Mouse (Mus musculus): ENCODE measurements around the gene Usp42. TPM values are rescaled to one million over a fixed set of nuclear protein-coding genes. Genes with fewer than 3 reads are reported as not detected.

Gene Usp42
- polyA plus RNA-seq, 1 experiment from 2014 or later: 29.1 TPM

DNA sequence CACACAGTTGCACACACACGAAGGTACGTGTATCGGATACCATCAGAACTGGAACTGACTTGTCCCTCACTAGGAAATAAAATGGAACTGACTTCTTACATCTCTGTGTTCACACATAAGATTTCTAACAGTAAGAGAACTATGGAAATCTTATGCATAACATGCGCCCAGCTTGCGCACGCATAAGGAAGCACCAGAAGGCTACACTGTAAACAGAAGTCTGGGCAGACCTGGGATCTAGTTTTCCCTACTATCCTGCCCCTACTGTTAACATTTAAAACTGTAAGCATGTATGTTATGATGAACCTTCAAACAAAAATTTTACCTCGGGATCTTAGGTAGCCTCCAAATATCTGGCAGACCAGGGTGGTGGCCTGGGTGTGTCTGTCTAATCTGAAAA lies 10.1 kb downstream of the Usp42 start:
- Histone ChIP-seq H3K27ac (no peak overlapping the region), H3K4me2 (replicated peaks) (no peak overlapping the region), H3K4me1 (replicated peaks; ENCODE audit: control insufficient read depth, insufficient read depth, low read length) (no peaks in the 10 kb centered on the region), H3K36me3 (replicated peaks; ENCODE audit: control insufficient read depth, insufficient read depth) (peaks cover 99% of the 10 kb centered on the region), H3K4me3 (replicated peaks; ENCODE audit: low read length) (no peak overlapping the region), H3K9ac (no peak overlapping the region), H3K9me3 (ENCODE audit: control insufficient read depth, low read length) (no peaks in the 10 kb centered on the region), H3K27me3 (ENCODE audit: control insufficient read depth, insufficient read depth, low read length) (no peaks in the 10 kb centered on the region)
- DNase-seq (ENCODE audit: low spot score) (no peak), ATAC-seq (ENCODE audit: low FRiP score) (no peak)
- 96% methylated on average over 7 of the region's 7 CpGs for WGBS

DNA sequence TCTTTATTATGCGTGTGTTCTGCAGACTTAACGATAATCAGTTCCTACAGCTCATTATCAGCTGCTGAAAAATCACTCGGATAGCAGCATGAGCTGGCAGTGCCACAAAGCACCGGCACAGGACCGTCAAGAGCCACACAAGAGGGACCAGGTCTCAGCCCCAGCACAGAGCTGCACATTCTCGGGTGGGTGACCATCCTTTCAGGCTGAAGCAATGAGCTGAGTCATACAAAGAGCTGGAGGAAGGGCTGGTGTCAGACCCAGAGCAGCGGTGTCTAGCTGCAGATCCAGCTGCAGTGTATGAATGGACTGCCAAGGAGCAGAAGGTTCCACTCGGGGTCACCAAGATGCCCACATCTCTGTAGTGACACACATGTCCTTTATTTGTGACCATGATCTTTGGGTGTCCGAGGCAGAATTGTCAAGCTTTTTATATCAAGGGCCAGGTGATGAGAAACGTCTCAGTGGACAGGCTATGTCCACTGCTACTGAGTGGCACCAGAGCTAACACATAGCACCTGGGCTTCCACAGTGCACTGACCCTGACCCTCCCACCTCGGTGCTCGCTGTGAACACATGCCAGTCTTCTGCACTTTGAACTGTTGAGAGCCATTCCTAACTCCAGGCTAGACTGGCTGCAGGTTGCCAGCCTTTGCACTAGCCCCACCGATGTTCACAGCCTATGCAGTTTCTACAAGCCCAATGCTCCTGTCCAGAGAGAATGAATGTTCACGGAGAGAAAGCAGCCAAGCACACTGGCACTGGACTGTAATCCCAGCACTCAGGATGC lies 19.9 kb downstream of the Usp42 start:
- Histone ChIP-seq H3K9ac (no peak overlapping the region), H3K36me3 (replicated peaks; ENCODE audit: control insufficient read depth, insufficient read depth) (peaks cover 98% of the 10 kb centered on the region), H3K27ac (no peak overlapping the region), H3K4me2 (replicated peaks) (no peak overlapping the region), H3K27me3 (ENCODE audit: control insufficient read depth, insufficient read depth, low read length) (no peaks in the 10 kb centered on the region), H3K9me3 (ENCODE audit: control insufficient read depth, low read length) (no peaks in the 10 kb centered on the region), H3K4me1 (replicated peaks; ENCODE audit: control insufficient read depth, insufficient read depth, low read length) (no peaks in the 10 kb centered on the region), H3K4me3 (replicated peaks; ENCODE audit: low read length) (no peak overlapping the region)
- WGBS: 87% methylated on average over 14 of the region's 14 CpGs
- DNase-seq (ENCODE audit: low spot score) (no peak), ATAC-seq (ENCODE audit: low FRiP score) (no peak)

DNA sequence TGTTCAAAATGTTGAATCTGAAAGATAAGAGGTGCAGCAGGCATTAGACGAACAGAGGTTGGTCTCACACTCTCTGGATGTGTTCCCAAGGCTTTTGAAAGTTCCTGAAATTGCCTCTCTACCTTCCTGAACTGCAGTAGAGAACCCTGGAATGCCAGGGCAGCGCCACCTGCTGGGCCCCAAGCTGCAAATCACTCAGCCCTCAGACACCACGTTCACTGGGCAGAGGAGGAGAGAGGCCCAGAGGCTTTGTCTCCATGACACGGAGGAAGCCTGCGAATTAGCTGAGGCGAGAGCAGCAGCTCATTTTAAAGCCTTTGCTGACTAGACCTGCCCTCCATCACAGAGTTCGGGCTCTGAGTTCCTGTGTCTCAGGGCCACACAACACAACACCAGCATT lies 20.8 kb downstream of the Usp42 start:
- H3K4me3 ChIP-seq (replicated peaks; ENCODE audit: low read length): no peak overlapping the region
- no peak overlapping the region for H3K27ac ChIP-seq
- H3K9ac ChIP-seq: no peak overlapping the region
- H3K27me3 ChIP-seq (ENCODE audit: control insufficient read depth, insufficient read depth, low read length): no peaks in the 10 kb centered on the region
- H3K36me3 ChIP-seq (replicated peaks; ENCODE audit: control insufficient read depth, insufficient read depth): peaks cover 96% of the 10 kb centered on the region
- ATAC-seq (ENCODE audit: low FRiP score): 0 out of 2 replicates have a peak, but pooled peaks have one; percentile 60
- WGBS: 10% methylated on average over 7 of the region's 7 CpGs
- H3K4me2 ChIP-seq (replicated peaks): no peak overlapping the region
- H3K9me3 ChIP-seq (ENCODE audit: control insufficient read depth, low read length): no peaks in the 10 kb centered on the region
- no peaks in the 10 kb centered on the region for H3K4me1 ChIP-seq (replicated peaks; ENCODE audit: control insufficient read depth, insufficient read depth, low read length)
- DNase-seq (ENCODE audit: low spot score): peak; percentile 77

DNA sequence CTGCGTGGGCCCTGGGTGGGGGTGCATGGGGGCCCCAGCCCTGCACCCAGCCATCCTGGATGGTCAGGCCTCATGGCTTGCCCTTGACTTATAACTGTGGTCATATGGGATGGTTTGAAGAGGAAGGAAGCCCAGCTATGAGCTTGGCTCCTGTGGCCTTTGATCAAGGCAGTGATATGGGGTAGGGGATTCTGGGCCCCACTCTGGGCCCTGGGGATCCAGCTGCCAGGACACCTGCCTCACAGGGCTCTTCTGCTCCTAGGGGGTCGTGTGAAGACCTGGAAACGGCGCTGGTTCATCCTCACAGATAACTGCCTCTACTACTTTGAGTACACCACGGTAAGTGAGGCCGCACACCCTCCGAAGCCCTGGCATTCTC lies 25.3 kb downstream of the Usp42 start:
- no peak overlapping the region for H3K4me2 ChIP-seq (replicated peaks)
- DNase-seq (ENCODE audit: low spot score): no peak

DNA sequence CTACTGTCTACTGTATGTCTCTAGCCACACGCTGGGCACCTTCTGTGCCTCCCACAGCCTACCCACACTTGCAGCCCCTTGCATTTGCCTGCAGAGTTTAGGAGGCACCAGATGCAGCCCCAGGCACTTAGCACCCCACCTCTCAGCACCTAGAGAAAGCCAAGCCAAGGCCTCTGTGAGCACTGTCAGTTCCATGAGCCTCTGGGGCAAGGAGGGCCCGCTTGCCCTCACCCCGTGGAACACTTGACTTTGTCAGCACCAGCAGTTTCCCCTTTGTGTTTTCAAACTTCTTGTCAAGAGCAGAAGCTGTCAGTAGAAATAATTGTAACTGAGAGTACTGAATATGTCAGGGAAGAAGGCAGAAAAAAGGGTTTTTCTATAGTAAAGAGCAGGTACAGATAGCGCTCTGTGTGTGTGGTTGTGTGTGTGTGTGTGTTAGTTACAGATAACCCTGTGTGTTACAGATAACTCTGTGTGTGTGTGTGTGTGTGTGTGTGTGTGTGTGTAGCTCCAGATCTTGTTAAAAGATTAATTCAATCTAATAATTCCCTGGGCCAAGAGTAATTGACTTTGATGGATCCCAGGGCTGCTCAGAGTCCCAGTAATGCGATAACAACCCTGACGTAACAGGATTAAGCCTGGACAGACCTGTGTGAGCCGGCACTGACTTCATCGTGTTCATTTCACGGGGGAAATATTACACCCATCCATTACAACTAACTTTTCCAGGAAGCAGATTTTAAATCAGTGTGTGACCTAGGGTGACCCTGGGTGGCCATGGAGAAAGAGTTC lies 25.9 kb downstream of the Usp42 start:
- no peaks in the 10 kb centered on the region for H3K27me3 ChIP-seq (ENCODE audit: control insufficient read depth, insufficient read depth, low read length)
- no peak overlapping the region for H3K4me3 ChIP-seq (replicated peaks; ENCODE audit: low read length)
- 76% methylated on average over 9 of the region's 9 CpGs for WGBS
- ATAC-seq (ENCODE audit: low FRiP score) (no peak; the same call in 1 of the 2 replicates), DNase-seq (ENCODE audit: low spot score) (no peak)
- no peak overlapping the region for H3K4me2 ChIP-seq (replicated peaks)
- H3K4me1 ChIP-seq (replicated peaks; ENCODE audit: control insufficient read depth, insufficient read depth, low read length): no peaks in the 10 kb centered on the region
- H3K9me3 ChIP-seq (ENCODE audit: control insufficient read depth, low read length): no peaks in the 10 kb centered on the region
- no peak overlapping the region for H3K27ac ChIP-seq
- peaks cover 80% of the 10 kb centered on the region for H3K36me3 ChIP-seq (replicated peaks; ENCODE audit: control insufficient read depth, insufficient read depth)
- H3K9ac ChIP-seq: no peak overlapping the region

More for the DNA sequence above, 25.3 kb downstream of the Usp42 start:
- Histone ChIP-seq H3K36me3 (replicated peaks; ENCODE audit: control insufficient read depth, insufficient read depth) (peaks cover 81% of the 10 kb centered on the region), H3K9me3 (ENCODE audit: control insufficient read depth, low read length) (no peaks in the 10 kb centered on the region), H3K4me1 (replicated peaks; ENCODE audit: control insufficient read depth, insufficient read depth, low read length) (no peaks in the 10 kb centered on the region), H3K27me3 (ENCODE audit: control insufficient read depth, insufficient read depth, low read length) (no peaks in the 10 kb centered on the region), H3K27ac (no peak overlapping the region), H3K4me3 (replicated peaks; ENCODE audit: low read length) (no peak overlapping the region), H3K9ac (no peak overlapping the region)
- WGBS: 89% methylated on average over 7 of the region's 7 CpGs
- no peak for ATAC-seq (ENCODE audit: low FRiP score)

DNA sequence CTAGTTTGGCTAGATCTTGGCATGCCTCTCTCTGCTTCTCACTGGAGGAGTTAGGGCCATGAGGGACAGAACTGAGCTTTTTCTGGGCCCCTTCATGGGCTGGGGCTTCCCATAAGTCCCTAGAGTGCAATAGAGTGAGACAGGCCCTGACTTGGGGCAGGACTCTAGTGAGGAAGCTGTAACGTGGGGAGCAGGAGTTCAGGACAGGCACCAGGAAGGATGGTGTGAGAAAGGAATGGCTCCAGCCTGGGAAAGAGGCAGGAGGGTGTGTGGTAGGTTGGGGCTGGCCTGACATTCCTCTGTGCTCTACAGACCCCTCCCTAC lies 26.5 kb downstream of the Usp42 start:
- Histone ChIP-seq H3K4me3 (replicated peaks; ENCODE audit: low read length) (no peak overlapping the region), H3K27ac (no peak overlapping the region), H3K9ac (no peak overlapping the region), H3K27me3 (ENCODE audit: control insufficient read depth, insufficient read depth, low read length) (no peaks in the 10 kb centered on the region), H3K9me3 (ENCODE audit: control insufficient read depth, low read length) (no peaks in the 10 kb centered on the region), H3K36me3 (replicated peaks; ENCODE audit: control insufficient read depth, insufficient read depth) (peaks cover 76% of the 10 kb centered on the region), H3K4me1 (replicated peaks; ENCODE audit: control insufficient read depth, insufficient read depth, low read length) (no peaks in the 10 kb centered on the region), H3K4me2 (replicated peaks) (no peak overlapping the region)
- WGBS: 67% methylated on average over 1 of the region's 1 CpGs
- no peak for DNase-seq (ENCODE audit: low spot score)
- ATAC-seq (ENCODE audit: low FRiP score): no peak

DNA sequence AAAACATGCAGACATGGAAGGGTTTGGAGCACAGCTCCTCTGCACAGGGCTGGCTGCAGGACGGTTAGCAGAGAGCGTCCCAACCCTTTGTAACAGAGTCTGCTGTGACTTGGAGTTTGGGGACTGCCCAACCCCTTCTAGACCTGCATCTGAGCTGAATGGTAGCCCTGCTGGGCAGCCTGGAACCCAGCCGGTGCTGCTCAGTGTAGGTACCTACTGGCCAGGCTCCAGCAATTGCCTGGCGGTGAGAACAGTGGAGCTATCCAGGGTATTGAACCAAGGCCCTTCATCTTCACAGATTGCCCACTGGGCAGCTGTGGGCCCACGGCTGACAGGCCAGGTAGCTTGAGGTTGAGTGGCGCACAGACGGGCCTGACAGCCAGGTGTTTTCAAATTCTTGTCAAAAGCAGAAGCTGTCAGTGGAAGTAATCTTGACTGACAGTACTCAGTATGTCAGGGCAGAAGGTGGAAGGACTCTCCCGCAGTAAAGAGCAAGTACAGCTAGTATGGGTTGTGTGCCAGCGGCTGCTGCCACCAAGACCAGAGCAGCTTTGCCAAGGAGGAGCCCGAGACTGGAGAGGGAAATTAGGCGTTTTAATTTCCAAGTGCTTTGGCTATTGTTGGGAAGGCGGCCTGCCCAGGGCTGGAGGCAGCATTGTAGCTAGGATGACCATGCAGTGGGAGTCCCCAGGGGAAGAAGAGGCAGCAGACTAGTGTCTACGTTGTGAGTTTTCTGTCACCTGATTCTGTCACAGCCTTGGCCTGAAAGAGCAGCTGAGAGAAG lies 27.0 kb downstream of the Usp42 start:
- Histone ChIP-seq H3K9me3 (ENCODE audit: control insufficient read depth, low read length) (no peaks in the 10 kb centered on the region), H3K4me3 (replicated peaks; ENCODE audit: low read length) (no peak overlapping the region), H3K9ac (no peak overlapping the region), H3K4me1 (replicated peaks; ENCODE audit: control insufficient read depth, insufficient read depth, low read length) (no peaks in the 10 kb centered on the region), H3K4me2 (replicated peaks) (no peak overlapping the region), H3K27me3 (ENCODE audit: control insufficient read depth, insufficient read depth, low read length) (no peaks in the 10 kb centered on the region), H3K36me3 (replicated peaks; ENCODE audit: control insufficient read depth, insufficient read depth) (peaks cover 71% of the 10 kb centered on the region), H3K27ac (no peak overlapping the region)
- WGBS: 67% methylated on average over 13 of the region's 13 CpGs
- DNase-seq (ENCODE audit: low spot score): no peak
- ATAC-seq (ENCODE audit: low FRiP score): no peak

DNA sequence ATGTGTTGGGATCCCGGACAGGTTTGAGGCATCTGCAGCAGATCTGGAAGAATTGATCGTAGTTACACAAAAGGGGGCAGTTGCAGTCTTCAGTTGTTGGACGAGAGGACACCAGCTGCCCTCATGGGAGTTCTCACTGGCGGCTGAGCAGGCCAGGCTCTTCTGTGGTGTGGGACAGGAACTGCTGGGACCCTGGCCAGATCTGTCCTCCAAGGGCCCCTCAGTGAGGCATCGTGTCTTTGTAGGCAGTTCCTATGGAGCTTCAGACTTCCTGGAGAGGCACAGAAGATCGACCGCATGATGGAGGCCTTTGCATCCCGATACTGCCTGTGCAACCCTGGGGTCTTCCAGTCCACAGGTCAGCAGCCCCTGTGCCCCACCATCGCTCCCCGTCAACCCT lies 31.0 kb downstream of the Usp42 start:
- no peak overlapping the region for H3K9ac ChIP-seq
- no peaks in the 10 kb centered on the region for H3K27me3 ChIP-seq (ENCODE audit: control insufficient read depth, insufficient read depth, low read length)
- WGBS: 88% methylated on average over 10 of the region's 10 CpGs
- no peak for ATAC-seq (ENCODE audit: low FRiP score)
- peaks cover 54% of the 10 kb centered on the region for H3K36me3 ChIP-seq (replicated peaks; ENCODE audit: control insufficient read depth, insufficient read depth)
- no peaks in the 10 kb centered on the region for H3K4me1 ChIP-seq (replicated peaks; ENCODE audit: control insufficient read depth, insufficient read depth, low read length)
- no peaks in the 10 kb centered on the region for H3K9me3 ChIP-seq (ENCODE audit: control insufficient read depth, low read length)
- no peak overlapping the region for H3K27ac ChIP-seq
- no peak for DNase-seq (ENCODE audit: low spot score)
- H3K4me2 ChIP-seq (replicated peaks): no peak overlapping the region
- no peak overlapping the region for H3K4me3 ChIP-seq (replicated peaks; ENCODE audit: low read length)

DNA sequence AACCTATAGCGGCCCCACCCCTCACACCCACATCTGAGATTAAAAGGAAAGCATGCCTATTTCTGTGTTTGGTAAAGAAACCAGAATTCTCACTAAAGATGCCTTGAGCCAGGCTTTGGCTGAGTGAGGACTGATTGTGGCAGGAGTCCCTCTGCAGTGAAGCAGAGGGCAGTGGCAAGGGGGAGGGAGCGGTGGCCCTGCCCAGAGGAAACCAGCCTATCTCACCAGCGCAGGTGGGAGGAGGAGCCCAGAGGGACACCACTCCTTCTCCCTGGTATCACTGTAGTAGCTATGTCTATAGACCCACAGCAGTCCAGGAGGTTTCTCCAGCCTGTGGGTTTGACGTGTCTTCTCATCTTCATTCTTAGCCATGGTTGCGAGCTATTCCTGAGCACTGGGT lies 31.8 kb downstream of the Usp42 start:
- Histone ChIP-seq H3K36me3 (replicated peaks; ENCODE audit: control insufficient read depth, insufficient read depth) (peaks cover 60% of the 10 kb centered on the region), H3K9me3 (ENCODE audit: control insufficient read depth, low read length) (no peaks in the 10 kb centered on the region), H3K27me3 (ENCODE audit: control insufficient read depth, insufficient read depth, low read length) (no peaks in the 10 kb centered on the region), H3K9ac (no peak overlapping the region), H3K4me2 (replicated peaks) (no peak overlapping the region), H3K27ac (no peak overlapping the region), H3K4me1 (replicated peaks; ENCODE audit: control insufficient read depth, insufficient read depth, low read length) (no peaks in the 10 kb centered on the region), H3K4me3 (replicated peaks; ENCODE audit: low read length) (no peak overlapping the region)
- 91% methylated on average over 5 of the region's 5 CpGs for WGBS
- ATAC-seq (ENCODE audit: low FRiP score) (no peak), DNase-seq (ENCODE audit: low spot score) (no peak)
